Mouse (Mus musculus): ENCODE data around the gene Snx27.

- TF ChIP-seq CTCF (IDR thresholded peaks at IDR 0.05; ENCODE audit: insufficient read depth, low read depth, low read length) = no peak
- TF ChIP-seq POLR2A (IDR thresholded peaks at IDR 0.05; ENCODE audit: insufficient read depth, low read depth, low read length) = no peak
These were observed 55.8 kb downstream of the Snx27 start for GRCm38 (mm10) chr3:94526731-94527130.

Measured in olfactory bulb, adult 2 months (tissue).